Mouse (Mus musculus) urinary bladder, postnatal 14 days (tissue): ENCODE results near the gene Asxl1.

Source experiments
- DNase-seq: peaks from one replicate; pipeline ENCODE4 v3.0.0; 2021; ENCODE audit warnings: low spot score

Asxl1 gene

DNA sequence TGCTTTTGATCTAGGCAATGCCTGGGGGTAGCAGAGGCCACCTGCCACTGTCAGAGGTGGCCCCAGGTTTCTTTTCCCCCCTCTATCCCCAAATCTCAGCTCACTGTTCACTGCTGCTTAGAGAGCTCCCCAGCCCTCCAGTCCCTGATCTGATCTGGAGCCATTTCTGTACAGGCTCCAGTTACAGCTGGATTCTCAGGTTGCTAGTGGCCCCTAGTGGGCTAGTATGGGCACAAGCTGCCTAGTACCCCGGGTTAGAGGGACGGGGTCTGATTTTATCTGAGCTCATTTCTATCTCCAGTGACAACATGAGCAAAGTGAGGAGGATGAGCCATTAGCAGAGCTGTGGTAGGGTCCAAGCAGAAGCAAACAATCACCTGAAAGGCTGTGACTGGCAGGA, 69.0 kb downstream of the Asxl1 start:
- DNase-seq: peak; percentile 26

DNA sequence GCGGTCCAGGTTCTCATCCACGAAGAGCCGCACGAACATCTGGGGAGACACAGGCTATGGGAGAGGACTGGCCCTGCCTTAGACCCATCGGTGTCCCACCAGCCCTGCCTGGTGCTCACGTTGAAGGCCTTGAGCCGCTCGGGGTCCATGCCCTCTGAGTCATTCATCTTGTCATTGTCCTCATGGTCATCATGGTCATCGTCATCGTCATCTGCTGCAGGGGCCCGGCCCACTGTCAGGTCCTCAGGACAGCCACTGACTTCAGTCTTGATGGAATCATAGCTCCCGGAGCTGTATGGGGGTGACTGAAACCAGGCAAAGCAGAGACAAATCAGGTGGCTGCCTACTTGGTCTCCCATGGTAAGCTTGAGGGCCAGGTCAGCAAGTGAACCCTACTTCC, 72.2 kb downstream of the Asxl1 start:
- DNase-seq: no peak

DNA sequence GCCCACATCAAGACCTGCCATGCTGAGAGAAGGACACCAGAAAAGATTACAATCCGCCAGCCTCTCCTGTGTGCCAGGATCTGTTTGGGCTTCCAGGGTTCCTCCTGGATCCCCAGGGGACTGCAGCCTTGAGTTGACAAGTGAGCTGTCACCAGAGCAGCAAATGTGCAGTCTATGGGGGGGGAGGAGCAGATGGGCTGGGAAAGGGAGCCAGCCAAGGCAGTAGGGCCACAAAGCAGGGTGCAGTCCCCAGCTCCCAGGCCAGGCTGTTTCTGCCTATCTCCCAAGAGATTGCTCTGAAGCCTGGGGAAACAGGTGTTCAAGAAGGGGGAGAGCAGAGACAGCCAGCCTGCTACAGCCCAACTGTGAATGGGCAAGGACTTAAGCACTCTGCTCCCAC, 72.8 kb downstream of the Asxl1 start:
- no peak for DNase-seq

DNA sequence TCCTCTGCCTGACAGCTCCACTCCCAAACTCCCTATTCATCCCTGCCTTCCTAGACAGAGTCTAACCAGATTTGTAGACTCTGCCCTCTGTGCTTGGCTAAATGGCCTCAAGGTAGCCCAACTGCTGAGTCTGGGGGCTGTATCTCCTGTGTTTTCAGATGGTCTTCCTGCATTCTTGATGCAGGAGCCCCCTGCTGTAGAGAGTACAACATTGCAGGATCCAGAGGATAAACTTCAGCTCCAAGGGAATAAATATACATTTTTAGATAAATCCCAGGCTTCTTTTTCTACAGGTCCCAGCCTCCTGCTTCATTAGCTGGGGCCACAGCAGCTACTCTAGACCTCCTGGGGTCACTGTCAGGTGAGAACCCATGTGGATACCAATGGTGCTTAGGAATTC, 75.6 kb downstream of the Asxl1 start:
- no peak for DNase-seq

DNA sequence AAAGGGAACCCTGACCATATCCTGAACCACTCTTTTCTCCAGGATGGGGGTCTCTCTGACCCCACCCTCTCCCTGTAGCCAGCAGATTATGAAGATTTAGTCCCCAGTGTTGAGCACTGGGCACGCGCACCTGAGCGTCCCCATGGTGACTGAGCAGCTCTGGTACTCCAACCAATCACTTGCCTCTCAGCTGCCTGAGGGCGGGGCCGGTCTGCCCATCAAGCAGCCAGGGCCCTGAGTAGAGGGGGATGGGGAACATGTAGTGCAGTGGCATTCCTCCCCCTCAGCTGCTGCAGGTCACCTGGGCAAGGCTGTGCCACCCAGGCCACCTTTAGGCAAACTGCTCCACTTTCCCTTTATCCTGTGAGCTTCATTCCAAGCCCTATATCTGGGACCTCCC, 76.4 kb downstream of the Asxl1 start:
- DNase-seq: no peak

DNA sequence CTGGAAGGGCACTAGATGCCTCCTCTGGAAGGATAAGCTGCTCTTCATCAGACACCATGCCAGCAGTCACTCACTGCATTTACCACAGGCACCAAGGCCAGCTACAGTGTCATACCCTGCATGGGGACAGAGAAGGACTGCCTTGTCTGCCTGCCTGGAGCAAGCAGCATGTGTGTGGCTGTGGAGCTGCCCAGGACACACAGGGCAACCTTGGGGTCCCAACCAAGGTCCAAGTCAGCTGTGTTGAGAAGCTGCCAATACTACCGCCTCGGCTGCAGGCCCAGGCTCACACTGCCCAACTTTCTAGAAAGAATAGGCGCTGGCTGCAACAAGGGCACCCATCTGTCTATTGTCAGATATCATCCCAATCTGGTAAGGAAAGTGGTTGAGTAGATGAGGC, 77.5 kb downstream of the Asxl1 start:
- DNase-seq: no peak

DNA sequence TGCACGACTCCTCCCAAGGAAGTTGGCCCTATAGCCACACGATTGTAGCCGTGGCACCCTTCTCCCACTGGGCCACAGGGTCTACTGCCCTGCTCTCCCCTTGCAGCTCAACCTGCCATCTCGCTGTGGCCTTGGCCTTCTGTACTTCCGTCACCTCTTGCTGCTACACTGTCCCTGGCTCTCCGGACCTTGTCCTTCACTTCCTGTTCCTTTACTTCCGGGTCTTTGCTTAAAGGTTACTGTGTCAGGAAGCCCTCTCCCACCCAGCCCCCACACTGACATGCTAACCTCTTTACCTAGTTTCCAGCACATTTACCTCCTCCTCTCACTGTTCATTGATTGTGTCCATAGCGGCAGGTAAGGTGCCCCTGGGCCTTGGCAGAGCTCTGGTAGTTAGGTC, 78.9 kb downstream of the Asxl1 start:
- no peak for DNase-seq

DNA sequence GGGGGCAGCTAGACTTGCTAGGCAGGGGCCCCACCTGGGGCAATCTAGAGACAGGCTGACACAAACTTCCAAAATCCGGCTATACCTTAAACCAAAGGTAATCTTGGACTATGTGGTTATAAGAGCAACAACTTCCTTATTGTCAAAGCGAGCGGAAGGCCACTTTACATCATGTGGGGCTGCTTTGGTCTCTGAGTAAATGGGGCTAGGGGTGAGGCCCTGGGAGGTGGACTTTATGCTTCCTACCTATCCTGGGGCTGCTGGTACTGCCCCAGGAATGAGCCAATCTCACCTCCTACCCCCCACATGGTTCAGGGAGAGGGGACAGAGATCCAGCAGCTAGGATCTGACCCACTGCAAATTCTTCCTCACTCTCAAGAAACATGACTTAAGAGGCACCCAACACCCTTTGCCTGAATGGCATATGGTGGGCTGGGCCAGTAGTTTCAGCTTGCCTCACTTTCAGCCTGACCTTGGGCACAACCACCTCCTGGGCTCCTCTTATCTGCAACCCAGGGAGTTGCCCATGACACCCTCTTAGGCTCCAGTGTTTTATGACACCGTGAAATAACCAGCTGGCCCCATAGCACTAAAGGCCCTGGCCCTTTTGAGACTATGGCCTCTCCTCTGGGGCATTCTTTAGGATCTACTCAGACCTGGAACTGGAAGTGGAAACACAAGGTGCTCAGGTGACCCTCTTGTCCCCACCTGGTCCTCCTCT, 79.7 kb downstream of the Asxl1 start:
- no peak for DNase-seq

DNA sequence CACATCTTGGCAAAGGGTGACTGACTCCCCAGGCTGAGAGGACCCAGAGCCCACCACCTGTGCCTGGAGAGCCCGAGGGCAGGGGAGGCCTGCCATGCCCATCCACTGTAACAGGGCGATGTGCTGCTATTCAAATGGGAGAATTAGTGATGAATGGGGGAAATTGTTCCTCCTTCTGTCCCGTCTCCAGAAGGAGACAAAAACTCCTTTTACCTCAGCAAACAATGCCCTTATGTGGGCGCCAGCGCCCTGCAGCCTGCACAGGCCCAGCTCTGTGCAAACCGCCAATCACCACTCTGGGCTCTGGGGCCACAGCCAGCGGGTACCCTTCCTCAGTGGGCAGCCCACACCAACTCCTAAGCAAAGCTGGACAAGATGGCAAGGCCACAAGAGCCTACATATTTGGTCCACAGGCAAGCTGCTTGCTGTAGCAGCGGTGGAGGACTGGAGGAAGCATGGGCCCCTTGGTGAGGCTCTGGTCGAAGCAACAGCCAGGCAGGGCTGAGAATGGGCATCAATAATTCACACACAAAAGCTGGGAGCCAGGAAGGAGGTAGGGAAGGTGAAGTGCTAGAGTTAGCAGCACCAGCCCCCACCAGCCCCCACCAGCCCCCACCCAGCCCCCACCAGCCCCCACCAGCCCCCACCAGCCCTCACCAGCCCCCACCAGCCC, 80.5 kb downstream of the Asxl1 start:
- no peak for DNase-seq

DNA sequence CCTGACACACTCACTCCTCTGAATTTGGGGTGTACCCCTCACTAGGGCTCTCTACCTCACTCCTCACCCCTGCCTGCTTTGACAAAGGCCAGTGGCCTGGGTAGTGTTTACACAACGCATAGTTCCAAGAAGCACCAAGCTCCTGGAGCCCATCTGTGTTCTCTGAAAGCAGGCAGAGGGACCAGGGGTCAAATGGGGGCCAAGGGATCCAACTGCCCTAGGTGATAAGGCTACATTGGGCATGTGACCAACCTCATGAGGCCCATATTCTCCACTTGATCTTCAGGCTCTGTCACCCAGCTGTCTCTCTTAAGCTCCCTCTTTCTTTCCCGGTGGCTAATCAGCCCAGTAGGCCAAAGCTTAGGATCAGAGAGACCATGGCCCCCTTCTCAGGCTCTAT, 81.3 kb downstream of the Asxl1 start:
- no peak for DNase-seq

DNA sequence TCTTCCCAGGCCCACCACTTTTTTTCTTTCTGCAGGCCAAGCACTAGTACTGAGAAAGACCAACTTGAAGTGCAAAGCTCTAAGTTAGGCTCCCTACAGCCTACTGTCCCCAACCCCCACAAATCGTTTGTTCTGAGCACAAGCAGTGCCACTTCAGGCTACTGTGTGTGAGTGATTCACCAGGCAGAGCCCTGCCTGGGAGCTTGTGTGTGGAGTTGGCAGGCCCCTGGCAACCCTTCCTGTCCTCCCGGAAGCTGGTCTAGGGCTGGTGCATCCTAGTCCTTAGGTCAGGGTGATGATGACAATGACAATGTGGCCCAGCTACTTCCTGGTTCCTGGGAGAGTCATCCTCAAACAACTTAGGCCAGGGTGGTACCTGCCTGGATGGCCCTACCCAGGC, 82.9 kb downstream of the Asxl1 start:
- DNase-seq: no peak

DNA sequence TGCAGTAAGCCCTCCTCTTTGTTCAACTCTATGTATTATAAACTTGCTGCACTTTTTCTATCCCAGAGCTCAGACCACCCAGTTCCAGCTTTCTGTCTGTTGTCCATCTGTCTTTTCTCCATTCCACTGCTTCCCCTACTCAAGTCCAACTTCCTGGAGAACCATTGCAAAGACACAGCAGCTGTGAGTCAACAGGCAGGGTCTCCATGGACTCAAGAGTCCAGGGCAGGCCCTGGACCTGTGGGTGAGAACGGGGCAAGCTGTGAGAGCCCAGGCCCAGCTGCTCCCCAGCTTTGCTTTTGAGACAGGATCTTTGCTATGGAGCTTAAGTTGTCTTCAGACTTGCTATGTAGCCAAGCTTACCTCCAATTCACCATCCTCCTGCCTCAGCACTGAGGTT, 84.9 kb downstream of the Asxl1 start:
- no peak for DNase-seq

DNA sequence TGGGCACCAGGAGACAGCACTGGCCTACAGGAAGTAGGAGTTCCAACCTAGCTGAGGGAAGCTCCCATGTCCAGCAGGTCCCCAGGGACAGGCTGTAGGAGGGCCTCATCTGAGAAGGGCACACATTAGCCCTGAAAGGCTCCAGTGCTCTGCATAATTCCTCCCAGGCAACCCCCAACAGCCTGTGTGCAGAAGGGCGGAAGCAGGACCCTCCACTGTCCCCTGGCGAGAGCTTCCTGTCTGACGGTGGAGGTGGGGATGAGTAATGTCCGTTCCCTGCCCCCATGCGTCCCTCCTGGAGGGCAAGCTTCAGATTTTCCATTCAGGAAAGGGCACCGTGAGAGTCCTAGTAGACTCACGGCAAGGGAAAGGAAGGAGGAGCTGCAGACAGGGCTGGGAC, 86.9 kb downstream of the Asxl1 start:
- no peak for DNase-seq

DNA sequence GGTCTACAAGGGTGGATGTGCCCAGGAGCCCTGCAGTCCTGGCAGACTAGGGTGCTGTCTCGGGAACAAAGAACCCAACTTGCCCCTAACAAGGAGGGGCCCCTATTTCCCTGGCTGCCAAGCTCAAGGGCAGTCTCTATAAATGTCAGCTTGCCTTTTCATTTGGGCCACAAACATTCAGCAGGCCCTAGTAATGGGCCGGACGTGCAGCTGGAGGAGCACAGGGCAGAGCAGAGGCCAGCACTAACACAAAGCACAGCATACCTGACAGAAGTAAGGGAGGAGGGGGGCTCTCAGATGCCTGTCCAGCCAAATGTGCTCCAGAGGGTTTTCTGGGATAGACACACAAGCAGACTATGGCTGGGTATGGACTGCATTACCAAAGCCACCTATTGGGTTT, 88.2 kb downstream of the Asxl1 start:
- no peak for DNase-seq

DNA sequence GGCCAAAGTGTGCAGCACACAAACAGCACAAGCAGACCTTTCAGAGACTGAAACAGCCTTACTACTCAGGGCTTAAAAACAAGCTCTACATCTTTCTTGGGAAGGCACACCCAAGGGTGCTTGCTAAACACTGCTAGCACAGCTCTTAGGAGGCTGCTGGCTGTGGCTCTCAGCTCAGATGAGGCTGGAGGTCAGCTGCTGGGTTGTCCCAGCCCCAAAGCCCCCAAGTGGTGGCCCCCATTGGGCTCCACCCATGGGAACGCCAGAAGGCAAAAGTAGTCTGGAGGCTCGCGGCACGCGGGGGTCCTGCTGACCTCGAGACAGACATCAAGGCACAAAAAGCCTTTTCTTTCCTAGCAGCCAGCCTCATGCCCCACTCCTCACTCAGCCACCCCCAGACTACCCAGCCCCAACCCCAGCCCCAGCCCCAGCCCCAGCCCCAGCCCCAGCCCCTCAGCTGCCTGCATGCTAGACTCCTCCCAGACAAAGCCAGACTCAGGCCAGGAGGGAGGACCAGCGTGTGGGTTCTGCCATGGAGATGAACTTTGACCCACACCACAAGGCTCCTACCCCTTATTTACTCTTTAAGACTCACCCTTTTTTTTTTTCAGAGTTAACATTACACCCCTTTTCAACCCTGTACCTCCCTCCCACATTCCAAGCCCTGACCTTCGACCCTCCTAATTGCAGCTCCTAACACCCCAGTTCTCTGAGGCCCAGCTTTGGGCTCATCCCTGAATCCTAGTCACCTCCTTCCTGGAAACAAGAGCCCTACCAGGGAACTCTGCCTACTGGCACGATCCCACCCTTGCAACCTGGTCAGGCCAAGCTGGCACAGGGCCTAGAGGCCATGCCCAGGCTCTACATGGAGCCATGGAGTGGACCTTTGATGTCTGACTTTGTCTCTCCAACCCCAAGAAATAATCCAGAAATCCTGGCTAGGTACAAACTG, 89.5 kb downstream of the Asxl1 start:
- no peak for DNase-seq

DNA sequence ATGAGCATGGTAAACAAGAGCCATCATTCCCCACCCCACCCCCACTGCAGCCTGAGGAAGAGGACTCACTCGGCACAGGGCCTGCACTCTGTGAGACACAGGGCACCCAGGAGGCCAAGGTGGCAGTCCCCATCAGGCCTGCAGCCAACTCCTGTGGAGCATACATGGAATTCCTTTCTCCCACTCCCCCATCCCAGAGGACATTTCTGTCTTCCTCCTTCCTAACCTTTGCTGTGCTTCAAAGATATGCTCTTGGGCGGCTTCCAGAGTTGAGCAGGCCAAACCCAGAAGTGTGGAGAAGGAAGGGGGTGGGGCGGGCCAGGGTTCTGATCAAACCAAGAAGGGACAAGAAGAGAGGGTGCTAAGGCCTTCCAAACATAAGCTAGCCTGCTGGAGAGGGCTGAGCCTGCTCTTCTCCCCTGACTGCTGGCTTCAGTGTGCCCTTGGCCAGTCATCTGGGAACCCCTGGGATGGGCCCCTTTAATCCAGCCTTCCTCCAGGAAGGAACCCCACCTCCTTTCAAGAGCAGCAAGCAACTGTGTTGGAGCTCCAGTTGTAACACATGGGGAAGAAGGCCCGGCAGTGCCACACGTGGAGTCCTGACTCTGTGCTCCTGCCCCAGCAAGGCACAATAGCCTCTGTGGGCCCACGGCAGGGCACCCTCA, 91.1 kb downstream of the Asxl1 start:
- DNase-seq: peak; percentile 74

DNA sequence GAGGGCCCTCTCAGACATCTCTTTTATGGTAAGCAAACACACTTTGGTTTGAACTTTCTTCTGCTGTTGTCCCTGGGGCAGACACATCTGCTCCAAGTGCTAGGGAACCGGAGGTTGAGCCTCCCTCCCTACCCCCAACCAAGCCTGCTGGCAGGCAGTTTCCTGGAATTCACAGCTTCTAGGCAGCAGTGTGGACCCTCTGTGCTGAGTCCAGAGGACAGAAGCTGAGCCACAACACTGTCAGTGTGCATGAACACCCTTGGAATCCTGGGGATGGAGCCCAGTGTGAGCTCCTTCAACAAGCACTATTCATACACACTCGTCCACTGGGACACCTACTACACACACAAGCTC, 91.7 kb downstream of the Asxl1 start:
- DNase-seq: no peak

DNA sequence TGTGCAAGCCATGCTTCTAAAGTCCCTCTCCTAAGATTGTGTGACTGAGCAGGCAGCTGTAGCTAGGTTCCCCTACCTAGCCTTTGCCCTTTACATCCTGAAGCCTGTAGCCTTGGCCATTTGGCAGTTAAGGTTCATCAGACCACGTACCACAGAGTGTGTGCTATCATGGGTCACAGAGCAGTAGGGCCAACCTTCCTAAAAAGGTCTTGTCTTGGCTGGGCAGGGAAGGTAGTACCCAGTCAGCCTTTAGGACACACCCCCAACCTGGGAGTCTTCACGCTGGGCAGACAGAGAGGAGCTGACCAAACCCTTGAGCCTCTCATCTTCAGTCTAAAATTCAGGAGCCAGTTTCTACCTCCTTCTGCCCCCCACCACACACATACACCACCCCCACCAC, 95.1 kb downstream of the Asxl1 start:
- DNase-seq: no peak

DNA sequence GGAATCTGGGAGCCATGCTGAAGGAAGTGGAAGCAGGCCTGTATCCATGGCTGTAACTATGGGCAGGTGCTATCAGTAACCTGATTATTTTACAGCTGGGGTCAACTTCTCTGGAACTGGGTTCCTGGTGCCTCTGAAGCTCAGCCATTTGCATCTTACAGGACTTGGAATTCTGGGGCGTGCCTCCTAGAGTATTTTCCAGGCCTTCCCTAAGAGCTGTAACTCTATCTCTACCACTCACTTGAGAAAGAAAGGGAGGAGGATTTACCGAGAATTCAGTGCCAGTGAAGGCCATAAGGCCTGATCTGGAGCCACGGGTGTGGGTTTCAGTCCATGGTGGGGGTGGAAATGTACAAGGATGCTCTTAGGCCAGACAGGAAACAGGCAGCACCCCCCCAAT, 95.6 kb downstream of the Asxl1 start:
- no peak for DNase-seq

DNA sequence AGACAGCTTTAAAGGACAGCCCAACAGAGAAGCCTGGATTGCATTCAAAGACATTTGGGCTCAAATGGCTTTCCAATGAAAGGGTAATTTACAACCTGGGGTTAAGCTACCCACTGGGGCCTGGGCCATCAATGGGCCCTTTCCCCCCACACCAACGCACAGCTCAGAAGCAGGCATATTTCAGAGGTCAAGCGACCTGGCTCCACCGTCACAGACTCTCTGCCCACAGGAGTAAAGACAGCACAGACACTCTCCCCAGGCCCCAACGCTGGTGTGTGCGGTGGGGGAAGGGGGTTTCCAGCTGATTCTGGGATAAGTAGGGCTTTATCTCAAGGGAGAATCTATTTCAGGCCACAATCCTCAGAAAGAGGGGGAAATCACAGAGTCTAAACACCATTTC, 97.1 kb downstream of the Asxl1 start:
- DNase-seq: no peak

DNA sequence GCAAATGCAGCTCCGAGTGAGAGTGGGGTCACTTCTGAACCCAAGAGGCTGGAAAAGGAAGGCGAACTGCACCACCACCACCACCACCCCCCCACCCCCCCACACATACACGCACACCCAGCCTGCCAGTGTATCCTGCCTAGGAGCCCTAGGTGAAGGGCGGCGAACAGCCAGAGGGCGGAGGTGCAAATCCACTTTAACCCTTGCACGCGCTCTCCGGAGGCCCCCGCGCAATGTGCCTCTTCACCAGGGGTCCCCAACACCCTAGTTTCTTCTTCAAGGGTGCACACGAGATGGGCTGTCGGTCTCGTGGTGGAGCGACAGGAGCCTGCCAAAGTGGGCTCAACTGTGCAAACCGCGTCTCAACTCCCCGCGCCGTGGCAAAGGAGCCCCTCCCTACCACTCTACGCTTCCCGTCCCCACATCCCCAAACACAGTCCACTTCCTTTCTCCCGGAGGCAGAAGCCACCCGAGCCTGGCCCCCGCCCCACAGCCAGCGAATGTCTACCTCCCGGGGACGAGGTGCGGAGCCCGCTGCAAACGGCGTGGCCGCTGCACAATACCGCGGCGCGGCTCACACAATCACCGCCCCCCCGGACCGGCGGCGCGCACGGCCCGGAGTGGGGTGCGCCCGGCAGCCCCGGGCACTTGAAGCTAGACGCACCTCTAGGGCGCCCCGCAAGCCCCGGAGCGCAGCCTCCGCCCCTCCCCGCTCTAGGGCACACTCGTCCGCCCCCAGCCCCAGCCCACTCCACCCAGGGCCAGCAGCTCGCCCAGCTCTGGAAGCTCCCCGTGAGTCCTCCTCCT, 98.0 kb downstream of the Asxl1 start:
- peak; percentile 30 for DNase-seq
